Mouse (Mus musculus): ENCODE data around the gene Snx30. TPM values are rescaled to one million over a fixed set of nuclear protein-coding genes. Genes with fewer than 3 reads are reported as not detected.

Snx30 gene
- polyA plus RNA-seq, 1 experiment from 2014 or later: 7.7 TPM

DNA sequence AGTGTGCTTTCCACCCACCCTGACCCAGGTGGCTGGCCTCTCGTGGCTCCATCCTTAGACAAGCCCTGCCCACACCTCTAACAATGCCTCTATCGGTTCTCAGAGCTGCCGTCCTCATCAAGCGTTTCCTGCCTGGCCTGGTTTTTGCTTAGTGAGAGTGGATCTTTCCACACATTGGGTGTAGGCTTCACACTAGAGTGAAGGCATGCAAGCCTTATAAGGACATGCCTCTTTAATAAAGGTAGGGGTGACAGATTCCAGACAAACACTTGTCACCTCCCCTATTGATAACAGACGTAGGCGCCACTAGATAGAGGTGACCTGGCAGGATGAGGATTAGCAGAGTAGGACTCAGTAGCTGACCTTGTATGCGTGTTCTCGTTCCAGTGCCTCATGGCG lies 92.9 kb downstream of the Snx30 start:
- Histone ChIP-seq H3K4me2 (no peak overlapping the region), H3K4me1 (0 out of 2 replicates have a peak, but pooled peaks cover 3% of the 10 kb centered on the region), H3K27me3 (no peaks in the 10 kb centered on the region), H3K27ac (no peak overlapping the region), H3K9ac (no peak overlapping the region), H3K36me3 (peaks cover 36% of the 10 kb centered on the region), H3K4me3 (replicated peaks) (no peak overlapping the region), H3K9me3 (replicated peaks) (no peaks in the 10 kb centered on the region)
- ATAC-seq (replicated peaks; ENCODE audit: low FRiP score): no peak
- 80% methylated on average over 9 of the region's 9 CpGs for WGBS

DNA sequence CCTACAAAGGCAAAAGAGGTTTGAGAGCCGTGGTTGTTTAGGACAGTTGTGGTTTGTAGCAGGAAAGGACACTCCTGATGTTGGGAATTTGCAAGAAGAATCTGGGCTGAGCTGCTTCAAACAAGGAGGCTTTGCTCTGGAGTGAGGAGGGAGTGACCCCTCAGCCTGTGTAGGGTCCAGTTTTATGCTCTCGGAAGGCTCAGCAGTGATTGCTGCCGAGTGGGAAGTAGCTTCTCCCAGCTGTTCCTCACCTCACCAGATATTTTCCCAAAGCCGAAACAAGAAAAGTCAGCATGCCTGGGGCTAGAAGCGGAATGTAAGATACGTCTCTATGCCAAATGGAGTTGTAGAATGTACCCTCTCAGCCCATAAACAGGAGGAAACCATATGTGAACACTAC lies 96.2 kb downstream of the Snx30 start:
- H3K9ac ChIP-seq: no peak overlapping the region
- no peak overlapping the region for H3K4me3 ChIP-seq (replicated peaks)
- no peaks in the 10 kb centered on the region for H3K9me3 ChIP-seq (replicated peaks)
- 0 out of 2 replicates have a peak, but pooled peaks cover 3% of the 10 kb centered on the region for H3K4me1 ChIP-seq
- no peak overlapping the region for H3K4me2 ChIP-seq
- 82% methylated on average over 6 of the region's 6 CpGs for WGBS
- H3K27ac ChIP-seq: no peak overlapping the region
- peaks cover 20% of the 10 kb centered on the region for H3K36me3 ChIP-seq
- no peaks in the 10 kb centered on the region for H3K27me3 ChIP-seq
- no peak for ATAC-seq (replicated peaks; ENCODE audit: low FRiP score)

DNA sequence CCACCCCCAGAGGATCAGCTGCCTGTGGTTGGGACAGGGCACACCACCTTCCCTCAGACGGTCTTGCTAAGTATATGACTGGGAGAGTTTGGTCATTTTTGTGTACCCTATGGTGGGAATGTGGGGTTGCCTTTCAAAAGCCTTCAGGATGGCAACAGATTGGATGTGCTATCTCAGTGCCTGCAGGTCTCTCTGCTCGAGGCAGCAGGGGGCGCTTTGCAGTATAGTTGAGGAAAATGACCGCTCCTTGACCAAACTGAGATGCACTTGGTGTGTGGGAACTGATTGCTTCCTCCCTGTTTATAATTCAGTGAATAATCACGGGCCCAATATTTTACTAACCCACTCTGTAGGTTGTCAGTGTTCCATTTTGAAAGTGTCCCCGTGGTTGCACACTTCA lies 96.9 kb downstream of the Snx30 start:
- no peak overlapping the region for H3K4me2 ChIP-seq
- no peaks in the 10 kb centered on the region for H3K9me3 ChIP-seq (replicated peaks)
- ATAC-seq (replicated peaks; ENCODE audit: low FRiP score): no peak
- H3K9ac ChIP-seq: no peak overlapping the region
- H3K27ac ChIP-seq: no peak overlapping the region
- 0 out of 2 replicates have a peak, but pooled peaks cover 2% of the 10 kb centered on the region for H3K4me1 ChIP-seq
- no peak overlapping the region for H3K4me3 ChIP-seq (replicated peaks)
- H3K27me3 ChIP-seq: no peaks in the 10 kb centered on the region
- H3K36me3 ChIP-seq: peaks cover 14% of the 10 kb centered on the region
- 73% methylated on average over 6 of the region's 6 CpGs for WGBS

DNA sequence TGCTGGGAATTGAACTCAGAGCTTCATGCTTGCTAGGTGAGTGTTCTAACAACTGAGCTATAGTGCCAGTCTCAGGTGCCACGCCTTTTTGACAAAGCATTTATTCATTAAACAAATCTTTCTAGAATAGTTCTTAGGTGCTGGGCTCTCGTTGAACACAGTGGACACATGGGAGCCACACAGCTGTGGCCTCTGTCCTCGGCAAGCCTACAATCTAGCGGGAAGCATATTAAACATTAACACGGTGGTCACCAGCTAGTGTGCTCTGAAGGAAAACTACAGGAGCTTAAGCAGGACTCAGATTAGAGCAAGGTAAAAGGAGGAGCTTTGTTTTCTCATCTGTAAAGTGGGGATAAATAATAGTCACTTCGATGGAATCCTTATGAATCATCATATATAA lies 101.5 kb downstream of the Snx30 start:
- 0 out of 2 replicates have a peak, but pooled peaks have one; percentile 45 for ATAC-seq (replicated peaks; ENCODE audit: low FRiP score)
- no peaks in the 10 kb centered on the region for H3K36me3 ChIP-seq
- no peaks in the 10 kb centered on the region for H3K9me3 ChIP-seq (replicated peaks)
- H3K27me3 ChIP-seq: no peaks in the 10 kb centered on the region
- 0 out of 2 replicates have a peak, but pooled peaks cover 2% of the 10 kb centered on the region for H3K4me1 ChIP-seq
- 69% methylated on average over 6 of the region's 6 CpGs for WGBS
- no peak overlapping the region for H3K4me2 ChIP-seq
- H3K4me3 ChIP-seq (replicated peaks): no peak overlapping the region
- no peak overlapping the region for H3K9ac ChIP-seq
- no peak overlapping the region for H3K27ac ChIP-seq

DNA sequence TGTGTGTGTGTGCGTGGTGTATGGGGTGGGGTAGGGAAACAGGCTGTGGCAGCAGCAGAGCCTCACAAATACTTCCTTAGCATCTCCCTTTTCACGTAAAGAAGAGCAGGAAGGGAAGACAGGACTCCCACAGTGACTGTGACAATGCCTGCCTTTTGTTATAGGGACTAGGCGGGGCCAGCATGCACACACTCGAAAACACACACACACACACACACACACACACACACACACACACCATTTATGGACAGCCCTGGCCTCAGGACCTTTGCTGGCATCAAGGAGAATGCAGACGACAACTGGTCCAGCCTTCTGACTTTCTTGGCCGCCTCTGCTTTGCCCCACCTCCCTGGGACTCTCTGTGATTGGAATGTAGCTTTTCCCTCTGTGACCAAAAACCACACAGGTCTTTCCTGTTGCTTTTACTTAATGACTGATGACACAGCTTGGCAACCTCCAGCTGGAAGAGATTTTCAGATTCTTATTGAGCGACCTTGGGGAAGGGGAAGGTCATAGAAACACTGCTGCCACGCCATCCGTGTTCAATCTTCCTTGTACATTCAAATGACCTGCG lies 102.1 kb downstream of the Snx30 start:
- Histone ChIP-seq H3K4me3 (replicated peaks) (no peak overlapping the region), H3K27ac (no peak overlapping the region), H3K9me3 (replicated peaks) (no peaks in the 10 kb centered on the region), H3K9ac (no peak overlapping the region), H3K4me1 (0 out of 2 replicates have a peak, but pooled peaks cover 2% of the 10 kb centered on the region), H3K27me3 (no peaks in the 10 kb centered on the region), H3K36me3 (no peaks in the 10 kb centered on the region), H3K4me2 (no peak overlapping the region)
- peak; percentile 48 for ATAC-seq (replicated peaks; ENCODE audit: low FRiP score)
- WGBS: 52% methylated on average over 10 of the region's 10 CpGs

DNA sequence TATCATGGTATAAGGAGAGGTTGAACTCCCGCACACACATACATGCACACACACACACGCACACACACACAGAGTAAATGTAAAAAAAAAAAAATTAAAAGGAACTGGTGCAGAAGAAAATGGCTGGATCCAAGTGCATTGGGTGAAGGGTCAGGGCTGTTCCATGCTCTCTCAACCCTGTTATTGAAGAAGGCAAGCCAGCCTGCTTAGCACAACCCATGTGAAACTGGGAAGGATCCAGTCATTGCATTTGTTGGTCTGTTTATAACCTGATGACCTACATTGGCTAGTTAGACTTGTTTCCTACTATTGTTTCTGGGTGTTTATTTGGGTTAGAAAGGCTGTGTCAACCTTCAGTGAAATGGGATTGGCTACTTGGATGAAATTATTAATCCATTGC lies 103.1 kb downstream of the Snx30 start:
- no peaks in the 10 kb centered on the region for H3K36me3 ChIP-seq
- WGBS: 90% methylated on average over 2 of the region's 2 CpGs
- no peak overlapping the region for H3K4me3 ChIP-seq (replicated peaks)
- H3K9ac ChIP-seq: no peak overlapping the region
- H3K4me1 ChIP-seq: 0 out of 2 replicates have a peak, but pooled peaks cover 2% of the 10 kb centered on the region
- 0 out of 2 replicates have a peak, but pooled peaks cover 4% of the 10 kb centered on the region for H3K27me3 ChIP-seq
- no peaks in the 10 kb centered on the region for H3K9me3 ChIP-seq (replicated peaks)
- no peak overlapping the region for H3K27ac ChIP-seq
- no peak overlapping the region for H3K4me2 ChIP-seq
- ATAC-seq (replicated peaks; ENCODE audit: low FRiP score): no peak

DNA sequence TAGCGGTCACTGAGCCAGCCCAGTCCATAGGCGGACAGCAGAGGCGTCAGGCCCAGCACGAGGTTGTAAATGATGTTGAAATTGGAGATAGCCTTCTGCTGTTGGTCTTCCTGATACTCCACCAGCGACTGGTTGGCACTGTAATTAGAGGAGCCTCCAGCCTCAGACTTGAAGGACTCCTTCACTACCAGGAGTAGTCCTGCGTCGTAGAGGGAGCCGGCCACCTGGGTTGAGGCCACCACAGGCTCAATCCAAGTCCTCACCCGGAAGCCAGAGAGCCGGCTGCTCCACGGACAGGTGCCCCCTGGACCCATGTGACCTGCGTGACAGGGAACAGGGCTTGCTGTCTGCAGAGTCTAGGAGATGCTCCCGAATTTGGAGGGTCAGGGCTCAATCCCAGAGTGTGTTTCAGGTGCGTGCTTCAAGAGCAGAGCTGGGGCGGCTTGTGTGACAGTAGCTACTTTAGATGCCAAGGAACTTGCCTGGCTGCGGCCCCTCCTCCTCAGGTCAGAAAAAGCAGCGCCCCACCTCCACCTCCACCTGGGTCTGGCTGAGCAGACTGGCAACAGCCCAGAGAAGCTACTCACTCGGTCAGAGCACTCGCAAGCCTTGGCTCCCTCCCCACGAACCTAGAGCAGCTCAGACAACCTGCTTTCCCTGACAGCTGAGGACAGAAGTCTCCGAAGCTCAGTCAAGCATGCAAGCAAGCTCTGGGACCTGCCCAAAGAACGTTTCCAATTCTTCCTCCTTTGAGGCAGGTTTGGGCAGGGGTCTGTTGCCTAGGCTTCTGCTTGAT lies 109.2 kb downstream of the Snx30 start, which contains the start of gene Slc46a2:
Gene Slc46a2, minus strand, starts transcription at position 449 of the 796 bp plus-strand sequence.
- ATAC-seq (replicated peaks; ENCODE audit: low FRiP score): peak; percentile 66

DNA sequence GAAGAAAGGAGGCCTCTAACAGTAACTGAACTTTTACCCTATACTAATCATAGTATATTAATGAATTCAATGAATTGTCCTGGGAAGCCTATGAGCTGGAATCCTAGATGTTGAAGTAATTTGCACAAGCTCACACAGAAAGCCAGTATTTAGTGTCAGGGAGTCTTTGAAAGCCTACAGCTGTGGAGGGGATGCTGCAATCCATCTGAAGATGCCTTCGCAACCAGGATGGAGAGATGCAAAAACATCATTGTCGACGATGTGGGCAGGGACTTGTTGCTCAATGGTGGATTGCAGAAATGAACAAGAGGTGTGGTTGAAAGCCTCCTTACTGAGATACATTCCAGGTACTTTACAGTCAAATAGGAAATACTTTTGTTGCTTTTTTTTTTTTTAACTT lies 112.3 kb downstream of the Snx30 start:
- Histone ChIP-seq H3K9ac (no peak overlapping the region), H3K4me3 (replicated peaks) (no peak overlapping the region), H3K4me2 (no peak overlapping the region), H3K9me3 (replicated peaks) (no peaks in the 10 kb centered on the region), H3K27ac (no peak overlapping the region), H3K36me3 (no peaks in the 10 kb centered on the region), H3K27me3 (peaks cover 21% of the 10 kb centered on the region), H3K4me1 (peaks cover 11% of the 10 kb centered on the region)
- 86% methylated on average over 3 of the region's 3 CpGs for WGBS
- ATAC-seq (replicated peaks; ENCODE audit: low FRiP score): no peak

More for the DNA sequence above, 109.2 kb downstream of the Snx30 start, which contains the start of gene Slc46a2:
- Histone ChIP-seq H3K4me3 (replicated peaks) (peak within 1 kb of the TSS; percentile 17; the same call in 1 of the 2 replicates), H3K9me3 (replicated peaks) (no peaks in the 10 kb centered on the region), H3K9ac (no peak within 1 kb of the TSS), H3K27ac (no peak within 1 kb of the TSS), H3K4me1 (peaks cover 11% of the 10 kb centered on the region), H3K4me2 (peak within 1 kb of the TSS; percentile 49), H3K27me3 (peaks cover 21% of the 10 kb centered on the region), H3K36me3 (no peaks in the 10 kb centered on the region)
- 10% methylated on average over 22 of the region's 22 CpGs for WGBS

DNA sequence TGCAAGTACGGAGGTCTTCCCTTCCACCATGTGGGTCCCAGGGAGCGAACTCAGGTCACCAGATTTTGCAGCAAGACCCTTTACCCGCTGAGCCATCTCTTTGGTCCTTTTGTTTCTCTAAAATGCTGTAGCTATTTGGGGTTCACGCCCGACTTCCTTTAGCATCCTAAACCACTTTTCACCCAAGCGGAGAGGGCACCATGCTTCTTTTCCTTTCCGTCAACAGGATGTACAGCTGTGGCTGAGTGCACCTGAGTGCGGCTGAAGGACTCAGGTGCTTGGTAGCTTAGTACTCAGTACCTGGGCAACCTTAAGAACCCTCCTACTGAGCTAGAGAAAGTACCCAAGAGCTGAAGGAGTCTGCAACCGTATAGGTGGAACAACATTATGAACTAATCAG lies 119.4 kb downstream of the Snx30 start:
- H3K9me3 ChIP-seq (replicated peaks): no peaks in the 10 kb centered on the region
- H3K27ac ChIP-seq: no peak overlapping the region
- H3K27me3 ChIP-seq: no peaks in the 10 kb centered on the region
- 82% methylated on average over 9 of the region's 9 CpGs for WGBS
- no peak for ATAC-seq (replicated peaks; ENCODE audit: low FRiP score)
- H3K36me3 ChIP-seq: no peaks in the 10 kb centered on the region
- no peak overlapping the region for H3K4me2 ChIP-seq
- H3K4me3 ChIP-seq (replicated peaks): no peak overlapping the region
- H3K4me1 ChIP-seq: no peaks in the 10 kb centered on the region
- no peak overlapping the region for H3K9ac ChIP-seq

DNA sequence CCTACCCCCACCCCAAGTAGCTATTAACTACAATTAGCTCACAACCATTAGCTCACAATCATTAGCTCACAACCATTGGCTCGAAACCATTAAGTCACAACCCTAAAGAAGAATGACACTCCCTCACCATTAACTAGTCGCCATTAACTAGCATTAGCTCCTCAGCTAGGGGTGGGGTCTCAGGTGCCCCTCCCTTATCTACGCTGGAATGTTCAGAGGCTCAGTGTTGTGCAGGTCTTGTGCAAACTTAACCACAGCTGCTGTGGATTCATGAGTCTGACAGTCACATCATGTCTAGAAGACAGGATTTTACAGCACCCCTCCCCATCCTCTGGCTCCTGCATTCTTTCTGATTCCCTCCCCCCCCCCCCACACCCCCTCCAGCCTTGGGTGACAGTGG lies 122.0 kb downstream of the Snx30 start:
- Histone ChIP-seq H3K4me3 (replicated peaks) (no peak overlapping the region), H3K4me2 (no peak overlapping the region), H3K9ac (no peak overlapping the region), H3K27ac (no peak overlapping the region), H3K27me3 (no peaks in the 10 kb centered on the region), H3K36me3 (no peaks in the 10 kb centered on the region), H3K4me1 (no peaks in the 10 kb centered on the region), H3K9me3 (replicated peaks) (no peaks in the 10 kb centered on the region)
- 0 out of 2 replicates have a peak, but pooled peaks have one; percentile 33 for ATAC-seq (replicated peaks; ENCODE audit: low FRiP score)
- 65% methylated on average over 3 of the region's 3 CpGs for WGBS

DNA sequence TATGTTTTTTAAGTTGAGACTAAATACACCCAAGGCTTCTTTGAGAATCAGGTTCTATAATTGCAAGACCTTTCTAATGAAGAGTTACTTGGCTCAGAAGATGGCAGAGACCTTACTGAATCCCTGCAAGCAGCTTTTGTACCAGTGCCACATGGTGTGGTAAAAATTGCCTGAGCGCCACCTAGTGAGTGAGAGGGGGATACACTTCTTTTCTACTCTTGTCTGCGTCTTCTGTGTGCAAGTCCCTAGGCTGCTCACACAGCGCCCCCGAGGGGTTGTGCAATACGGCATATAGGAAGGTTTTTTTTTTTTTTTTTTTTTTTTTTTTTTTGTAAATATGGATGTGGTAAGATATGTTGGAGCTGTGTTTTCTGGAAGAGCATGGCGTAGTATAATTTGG lies 122.7 kb downstream of the Snx30 start:
- 25% methylated on average over 6 of the region's 6 CpGs for WGBS
- no peaks in the 10 kb centered on the region for H3K4me1 ChIP-seq
- ATAC-seq (replicated peaks; ENCODE audit: low FRiP score): peak; percentile 73; the same call in 1 of the 2 replicates
- H3K9ac ChIP-seq: no peak overlapping the region
- no peak overlapping the region for H3K4me2 ChIP-seq
- no peak overlapping the region for H3K27ac ChIP-seq
- no peaks in the 10 kb centered on the region for H3K27me3 ChIP-seq
- no peaks in the 10 kb centered on the region for H3K36me3 ChIP-seq
- no peak overlapping the region for H3K4me3 ChIP-seq (replicated peaks)
- no peaks in the 10 kb centered on the region for H3K9me3 ChIP-seq (replicated peaks)

DNA sequence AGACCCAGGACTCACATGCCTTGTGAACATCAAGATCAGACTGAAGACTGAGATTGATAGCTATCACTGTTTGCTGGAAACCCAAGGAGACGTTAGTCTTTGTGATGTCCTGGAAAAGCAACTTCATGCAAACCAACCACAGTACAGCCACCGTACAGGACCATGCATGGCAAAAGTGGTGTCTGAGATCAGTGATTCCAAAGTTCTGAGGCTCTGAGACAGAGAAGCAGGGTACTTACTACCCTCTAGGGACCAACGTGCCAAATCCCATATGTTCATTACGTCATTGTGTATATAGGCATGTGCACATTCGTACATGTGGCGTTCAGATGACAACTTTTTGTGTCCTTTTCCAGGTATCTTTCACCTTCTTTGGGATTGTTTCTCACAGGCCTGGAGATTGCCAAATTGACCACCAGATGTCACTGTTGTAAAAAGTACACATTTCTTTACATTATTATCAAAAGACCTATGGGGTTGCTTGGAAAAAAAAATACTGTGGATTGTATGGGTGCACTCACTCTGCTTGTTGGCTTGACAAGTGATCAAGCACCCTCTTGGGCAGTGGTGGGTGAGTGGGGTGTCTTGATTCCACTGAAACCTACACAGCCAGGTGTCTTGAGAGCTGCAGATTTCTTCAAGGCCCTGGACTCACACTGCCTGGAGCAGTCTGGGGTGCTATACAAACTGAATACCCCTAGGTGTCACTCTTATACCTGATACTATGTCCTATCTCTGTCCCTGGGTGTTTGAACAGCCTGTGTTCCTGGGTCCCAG lies 127.1 kb downstream of the Snx30 start:
- Histone ChIP-seq H3K27ac (no peak overlapping the region), H3K36me3 (no peaks in the 10 kb centered on the region), H3K4me1 (no peaks in the 10 kb centered on the region), H3K9ac (no peak overlapping the region), H3K4me3 (replicated peaks) (no peak overlapping the region), H3K27me3 (no peaks in the 10 kb centered on the region), H3K9me3 (replicated peaks) (no peaks in the 10 kb centered on the region), H3K4me2 (no peak overlapping the region)
- peak; percentile 88 for ATAC-seq (replicated peaks; ENCODE audit: low FRiP score)
- WGBS: 51% methylated on average over 6 of the region's 6 CpGs
